Mouse (Mus musculus) CD4-positive, CD25-positive, alpha-beta regulatory T cell, adult 2 months (primary cell): ENCODE results near the gene Gabrb1.

Experiments
- DNase-seq: peaks from one replicate; pipeline ENCODE4 v3.0.0-alpha.2; 2012; ENCODE audit warnings: low read depth, low spot score

The Gabrb1 gene

DNA sequence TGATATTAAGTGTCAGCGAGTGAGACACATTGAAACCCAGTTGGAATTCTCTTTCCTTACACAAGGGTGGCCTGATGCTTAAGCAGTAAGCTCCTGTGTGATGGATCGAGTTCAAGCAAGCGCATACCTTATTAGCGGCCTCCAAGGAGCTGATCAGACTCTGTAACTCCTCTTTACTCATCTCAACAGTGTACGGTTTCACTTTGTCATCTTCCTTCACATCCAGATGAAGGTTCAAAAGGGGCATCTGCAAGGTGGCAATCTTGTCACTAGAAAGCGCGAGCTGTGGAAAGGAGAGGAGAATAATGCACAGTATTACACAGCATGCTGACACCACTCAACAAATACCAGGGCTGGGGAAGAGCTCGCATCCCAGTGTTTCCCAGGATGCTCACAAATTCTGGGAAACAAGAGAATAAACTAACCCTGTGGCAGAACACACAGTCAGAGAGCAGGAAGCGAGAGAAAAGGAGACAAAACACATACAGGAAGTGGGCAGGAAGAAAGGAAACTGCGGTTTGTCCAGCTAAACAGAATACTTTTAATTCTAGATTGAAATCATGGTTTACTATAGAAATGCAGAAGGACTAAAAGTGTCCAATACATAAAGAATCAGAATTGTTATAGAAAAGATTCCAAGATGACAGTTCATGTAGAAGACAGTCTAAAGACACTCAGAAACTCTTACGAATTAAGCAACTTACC is 503.0 kb downstream of the Gabrb1 start:
- peak; percentile 57 for DNase-seq

DNA sequence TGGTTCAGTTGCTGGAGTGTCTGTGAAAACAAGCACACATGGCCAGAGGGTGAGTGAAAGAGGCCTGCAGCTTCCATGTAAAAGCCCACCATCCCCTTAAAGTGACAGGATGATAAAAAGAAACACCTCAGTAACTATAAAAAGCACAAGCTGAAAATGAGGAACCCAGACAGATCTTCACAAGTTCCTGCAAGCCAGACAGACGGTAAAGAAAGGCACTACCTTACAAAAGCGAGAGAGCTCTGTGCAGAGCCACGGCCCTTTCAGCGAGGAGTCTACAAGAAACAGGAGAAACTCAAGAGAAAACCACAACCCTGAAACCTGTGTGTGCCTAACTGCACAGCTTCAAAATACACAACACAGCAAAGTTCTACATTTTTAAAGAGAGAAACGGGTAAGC is 504.9 kb downstream of the Gabrb1 start:
- DNase-seq: peak; percentile 37

DNA sequence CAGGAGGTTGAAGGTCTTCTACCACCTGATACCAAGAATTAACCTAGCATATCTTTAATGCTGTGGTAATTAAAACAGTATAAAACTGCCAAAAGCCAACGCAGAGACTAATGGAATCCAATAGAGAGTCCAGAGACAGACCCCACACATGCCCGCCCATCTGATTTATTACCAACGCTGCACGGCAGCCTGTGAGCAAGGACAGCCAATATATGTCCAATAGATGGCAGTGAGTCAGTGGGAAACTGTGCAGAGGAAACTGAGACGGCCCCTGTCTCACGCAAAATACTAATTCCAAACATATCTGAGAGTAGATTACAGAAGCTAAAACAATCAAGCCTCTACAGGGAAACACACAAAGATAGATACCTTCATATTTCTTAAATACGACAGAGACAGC is 506.5 kb downstream of the Gabrb1 start:
- DNase-seq: no peak

DNA sequence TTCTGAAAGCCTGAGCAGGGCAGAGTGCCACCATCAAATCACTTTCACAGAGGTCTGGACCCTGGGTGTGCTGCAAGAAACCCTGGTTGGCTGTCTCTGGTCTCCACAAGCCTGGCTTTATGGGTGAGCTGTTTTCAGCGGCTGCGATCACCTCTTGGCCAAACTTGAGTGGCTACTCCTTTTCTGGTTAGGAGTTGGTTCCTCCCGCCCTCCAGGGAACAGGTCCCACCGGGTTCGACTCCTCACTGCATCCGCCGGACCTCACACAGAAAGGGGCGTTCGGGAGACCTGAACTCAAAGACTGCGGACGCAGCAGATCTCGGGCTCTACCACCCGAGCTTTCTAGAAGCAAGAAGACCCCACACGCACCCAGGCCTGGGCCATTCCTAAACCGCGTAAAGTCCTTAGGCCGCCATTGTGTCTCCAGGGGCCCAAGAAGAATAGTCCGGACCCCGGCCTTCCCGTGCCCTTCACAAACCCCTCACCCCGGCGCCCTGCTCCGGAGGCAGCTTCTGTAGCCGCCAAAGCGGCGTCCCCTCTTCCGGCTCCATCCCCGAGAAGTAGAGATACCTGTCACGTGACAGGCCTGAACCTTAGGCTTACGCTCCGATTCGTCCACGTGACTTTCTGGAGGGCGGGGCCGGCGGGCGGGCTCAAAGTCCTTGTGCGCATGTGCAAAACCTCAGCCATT is 509.8 kb downstream of the Gabrb1 start, which contains the start of gene Commd8:
Gene Commd8 (minus strand): TSS at position 596 of the 691 bp plus-strand sequence.
- DNase-seq: peak; percentile 96

DNA sequence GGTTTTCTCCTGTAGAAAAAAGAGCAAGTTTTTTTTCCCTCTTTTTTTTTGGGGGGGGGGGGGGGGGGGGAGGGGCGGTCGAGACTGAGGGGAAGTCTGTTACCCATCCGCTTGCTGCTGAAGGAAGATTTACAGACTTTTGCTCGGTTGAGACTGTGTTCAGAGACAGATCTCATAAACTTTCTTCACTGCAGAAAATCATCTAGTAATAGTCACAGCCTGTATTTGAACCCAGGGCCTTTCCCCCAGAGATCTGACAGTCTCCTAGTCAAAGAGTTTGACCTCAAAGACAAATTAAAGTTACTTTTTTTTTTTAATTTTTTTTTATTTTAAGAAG is 510.3 kb downstream of the Gabrb1 start:
- DNase-seq: no peak

DNA sequence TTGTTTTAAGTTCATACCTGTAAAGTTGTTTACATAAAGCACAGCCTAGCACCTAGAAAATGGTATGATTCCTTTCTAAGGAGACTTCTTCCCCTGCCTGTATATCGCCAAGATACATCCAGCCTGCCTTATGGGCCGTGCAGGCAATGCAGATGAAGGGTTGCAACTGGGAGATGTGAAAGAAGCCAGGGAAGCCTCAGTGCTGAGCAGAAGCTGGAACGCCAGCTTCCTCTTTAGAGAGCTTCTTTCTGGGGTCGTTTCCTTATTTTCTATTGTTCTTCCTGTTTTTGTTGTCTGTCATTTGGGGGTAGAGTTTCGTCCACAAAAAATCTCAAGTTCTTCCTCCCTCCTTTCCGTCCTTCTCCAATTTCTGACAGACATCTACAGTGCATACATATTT is 512.2 kb downstream of the Gabrb1 start:
- no peak for DNase-seq

DNA sequence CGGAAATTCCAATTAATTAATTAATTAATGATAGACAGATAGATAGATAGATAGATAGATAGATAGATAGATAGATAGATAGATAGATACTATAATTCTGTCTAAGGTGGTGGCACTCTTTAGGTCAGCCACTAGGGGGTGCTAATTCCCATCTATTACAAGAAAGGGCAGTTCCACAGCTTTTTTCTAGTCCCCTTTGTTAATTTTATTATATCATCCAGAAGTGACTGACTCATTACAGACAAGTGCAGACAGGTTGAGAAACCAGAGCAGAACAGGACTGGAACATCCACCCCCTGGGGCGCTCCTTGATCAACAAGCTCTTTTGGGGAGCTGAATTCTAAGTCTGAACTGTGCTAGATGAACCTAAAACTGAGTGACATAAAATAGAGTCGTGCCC is 514.8 kb downstream of the Gabrb1 start:
- DNase-seq: peak; percentile 83

DNA sequence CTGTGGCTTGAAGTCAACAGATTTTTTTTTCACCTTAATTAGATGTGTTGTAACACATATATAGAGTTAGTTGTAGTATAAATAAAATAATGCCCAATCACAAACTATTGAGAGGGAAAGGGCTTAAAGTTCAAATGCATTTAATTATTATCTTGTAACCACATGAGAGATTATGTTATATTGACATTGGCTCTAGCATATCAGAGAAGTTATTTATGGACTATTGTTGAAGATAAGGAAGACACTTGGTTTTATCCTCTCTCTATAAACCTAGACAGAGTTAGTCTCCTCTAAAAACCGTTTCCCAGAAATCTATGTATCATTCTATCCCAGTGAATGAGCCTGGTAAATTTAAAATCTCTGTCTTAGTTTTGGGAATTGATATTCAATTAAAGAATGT is 515.6 kb downstream of the Gabrb1 start:
- no peak for DNase-seq

DNA sequence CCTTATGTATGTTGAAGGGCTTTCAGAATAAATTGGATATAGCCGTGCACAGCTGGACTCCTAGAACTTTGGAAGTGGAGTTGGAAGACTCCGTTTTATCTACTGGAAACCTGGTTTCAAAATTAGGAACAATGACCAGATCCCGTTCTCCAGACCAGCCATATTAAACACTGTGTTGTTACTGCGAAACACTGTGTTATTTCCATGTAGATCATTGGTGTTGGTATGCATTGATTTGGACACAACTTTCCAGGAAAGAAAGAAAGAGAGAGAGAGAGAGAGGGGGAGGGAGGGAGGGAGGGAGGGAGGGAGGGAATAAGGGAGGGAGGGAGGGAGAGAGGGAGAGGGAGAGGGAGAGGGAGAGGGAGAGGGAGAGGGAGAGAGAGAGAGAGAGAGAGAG is 517.1 kb downstream of the Gabrb1 start:
- DNase-seq: no peak

DNA sequence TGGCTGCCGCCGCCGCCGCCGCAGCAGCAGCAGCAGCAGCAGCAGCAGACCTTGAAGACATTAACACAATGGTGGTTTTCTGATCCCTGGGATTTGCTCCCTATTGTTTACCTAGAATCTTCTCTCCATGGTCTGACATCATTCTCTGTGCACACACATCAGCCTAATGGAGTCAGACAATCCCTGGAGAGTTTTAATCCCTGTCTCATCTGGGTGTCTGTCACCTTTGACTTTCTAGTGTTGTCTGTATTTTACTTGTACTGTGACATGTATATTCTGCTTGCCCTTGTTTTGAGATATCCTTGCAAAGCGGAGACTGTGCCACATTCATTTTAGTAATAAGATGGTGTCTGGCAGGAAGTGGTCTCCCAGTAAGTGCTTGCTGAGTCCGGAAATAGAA is 517.6 kb downstream of the Gabrb1 start:
- DNase-seq: peak; percentile 18

DNA sequence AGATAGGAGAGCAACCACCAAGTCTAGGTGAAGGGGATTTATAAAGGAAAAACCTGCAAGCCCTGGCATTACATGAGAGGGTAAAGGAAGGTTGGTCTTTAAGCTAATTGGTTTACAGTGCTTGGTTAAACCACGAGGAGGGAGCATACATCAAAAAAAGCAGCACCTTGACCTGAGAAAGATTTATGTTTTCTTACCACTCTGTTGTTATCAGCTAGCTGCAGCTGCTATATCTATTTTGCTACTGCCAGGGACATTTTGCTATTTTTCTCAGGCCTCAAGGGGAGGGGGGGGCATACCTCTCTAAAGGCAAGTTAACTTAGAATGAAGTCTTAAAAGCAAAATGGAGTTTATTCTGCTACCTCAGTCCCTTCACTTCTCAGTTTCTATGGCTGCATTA is 523.3 kb downstream of the Gabrb1 start:
- no peak for DNase-seq

DNA sequence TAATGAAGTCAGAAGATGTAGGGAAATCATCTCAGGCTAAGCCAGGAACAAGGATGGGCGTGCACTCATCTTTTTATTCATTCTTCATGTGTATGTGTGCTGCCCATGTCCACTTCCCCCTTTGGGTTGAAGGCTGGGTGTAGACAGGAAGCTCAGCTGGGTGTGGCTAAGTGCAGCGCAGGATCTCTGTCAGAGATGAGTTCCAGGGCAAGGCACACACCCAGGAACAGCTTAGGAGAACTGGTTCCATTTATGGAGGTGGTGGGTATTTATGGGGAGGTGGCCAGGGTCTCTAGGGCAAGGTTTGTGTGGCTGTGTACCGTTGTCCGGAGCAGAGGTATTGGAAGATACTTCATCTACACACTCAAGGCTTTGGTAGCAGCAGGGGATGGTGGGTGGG is 524.9 kb downstream of the Gabrb1 start:
- DNase-seq: peak; percentile 74

DNA sequence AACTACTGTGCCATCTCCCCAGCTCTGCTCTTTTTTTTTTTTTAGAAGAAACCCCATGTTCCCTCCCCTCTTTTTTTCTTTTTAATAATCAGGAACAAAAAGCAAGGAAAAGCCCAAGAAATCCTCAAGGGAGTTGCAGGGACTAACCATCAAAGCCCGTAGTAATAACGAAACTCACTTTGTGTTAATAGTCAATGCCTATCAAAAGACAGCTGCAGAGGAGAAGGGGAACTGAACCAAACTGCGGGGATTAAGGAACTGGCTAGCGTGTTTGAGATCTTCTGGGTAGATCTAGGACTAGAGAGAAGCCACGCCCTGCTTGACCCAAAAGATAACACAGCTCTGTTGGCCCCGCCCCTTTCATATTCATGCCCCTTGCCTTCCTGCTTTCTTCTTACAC is 526.0 kb downstream of the Gabrb1 start:
- DNase-seq: peak; percentile 56

DNA sequence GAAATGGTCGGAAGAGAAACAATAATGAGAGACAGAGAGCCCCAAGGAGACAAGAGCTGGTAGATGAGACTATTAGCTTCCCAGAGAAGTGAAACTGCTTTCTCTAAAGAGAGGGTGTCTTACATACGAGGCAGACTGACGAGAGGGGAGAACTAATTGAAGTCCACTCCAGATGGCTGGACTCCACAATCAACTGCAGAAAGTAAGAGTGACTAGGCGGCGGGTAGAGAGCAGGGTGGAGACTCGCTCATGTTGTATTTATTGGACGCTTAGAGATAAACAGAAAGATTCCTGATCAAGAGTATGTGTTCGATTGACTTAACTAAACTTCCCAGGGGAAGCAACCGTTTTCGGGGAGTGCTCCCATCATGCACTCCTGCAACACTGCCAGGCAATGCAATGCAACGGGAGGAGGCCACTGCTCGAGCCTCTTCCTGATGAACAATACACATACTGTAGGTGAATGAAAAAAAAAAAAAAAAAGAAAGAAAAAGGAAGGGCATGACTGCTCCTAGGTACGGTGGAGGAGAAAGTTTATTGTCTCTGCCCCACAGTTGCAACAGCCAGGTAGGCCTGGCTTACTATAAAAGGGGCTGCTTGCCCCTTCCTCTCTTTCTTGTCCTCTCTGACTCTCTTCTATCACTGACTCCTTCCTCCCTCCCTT is 526.7 kb downstream of the Gabrb1 start:
- no peak for DNase-seq

DNA sequence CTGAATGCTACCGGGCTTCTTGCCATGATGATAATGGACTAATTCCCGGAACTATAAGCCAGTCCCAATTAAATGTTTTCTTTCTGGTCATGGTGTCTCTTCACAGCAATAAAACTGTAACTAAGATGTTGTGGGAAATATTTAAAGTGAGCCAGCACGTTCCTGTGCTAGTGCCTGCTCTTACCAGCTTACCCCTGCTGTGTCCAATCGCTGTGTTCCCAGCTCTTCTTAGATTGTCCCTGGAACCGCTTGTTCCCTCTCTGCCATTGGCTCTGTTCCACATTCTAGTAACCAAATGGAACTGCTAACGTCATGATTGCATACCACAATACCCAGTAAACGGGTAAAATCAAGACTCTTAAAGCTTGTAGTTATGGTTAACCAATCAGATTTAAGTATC is 533.2 kb downstream of the Gabrb1 start:
- no peak for DNase-seq

DNA sequence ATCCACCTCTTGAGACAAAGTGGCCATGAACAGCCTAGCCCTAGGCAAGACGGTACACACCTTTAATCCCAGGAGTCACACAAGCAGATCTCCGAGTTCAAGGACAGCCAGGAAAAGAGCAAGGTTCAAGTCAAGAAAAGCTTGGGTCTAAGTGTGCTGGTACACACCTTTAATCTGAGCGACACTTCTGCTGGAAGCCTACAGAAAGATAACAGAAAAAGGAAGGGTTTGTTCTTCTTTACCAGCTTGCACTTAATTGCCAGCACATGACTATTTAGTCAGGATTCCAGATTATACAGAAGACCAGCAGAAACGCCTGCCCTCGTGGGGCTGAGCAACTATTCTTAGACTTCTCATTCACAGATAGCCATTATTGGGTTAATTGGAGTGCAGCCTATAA is 534.0 kb downstream of the Gabrb1 start:
- DNase-seq: no peak

DNA sequence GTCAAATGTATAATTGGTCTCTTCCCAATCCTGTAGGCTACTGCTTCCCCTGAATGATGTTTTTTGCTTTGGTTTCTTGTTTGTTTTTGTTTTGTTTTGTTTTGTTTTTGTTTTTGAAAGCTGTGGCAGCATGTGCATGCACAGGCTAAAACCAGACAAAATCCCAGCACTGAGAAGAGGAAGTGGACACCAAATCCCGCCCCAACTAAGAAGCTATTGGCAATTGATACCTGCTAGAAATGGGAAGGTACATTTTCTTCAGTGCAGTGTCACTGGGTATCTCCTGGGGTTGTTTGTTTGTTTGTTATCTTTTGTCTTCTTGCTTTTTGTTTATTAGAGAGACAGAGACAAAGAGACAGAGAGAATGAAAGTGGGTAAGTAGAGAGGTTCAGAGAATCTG is 537.5 kb downstream of the Gabrb1 start:
- DNase-seq: no peak
